In the genomic region with DNA sequence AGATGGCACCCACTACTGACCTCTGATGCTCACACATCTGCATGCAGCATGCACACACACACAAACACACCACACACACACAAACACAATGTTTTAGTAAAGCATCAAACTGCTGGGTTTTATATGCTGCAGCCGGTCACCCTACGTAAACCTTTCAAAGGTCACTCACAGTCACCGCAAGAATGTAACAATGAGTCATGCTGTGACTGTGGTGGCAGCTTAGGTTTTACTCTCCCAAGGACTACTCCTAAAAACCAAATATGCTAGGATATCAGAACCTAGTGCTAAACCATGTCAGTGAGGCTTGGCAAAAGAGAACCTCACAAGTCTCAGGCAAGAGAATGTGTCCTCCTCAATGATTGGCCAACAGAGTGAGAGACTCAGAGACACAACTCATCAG, we compare ENCODE assay signal across 24 mouse cellular contexts. TPM values are rescaled to one million over a fixed set of nuclear protein-coding genes. Genes with fewer than 3 reads are reported as not detected.
"Had no signal": no experiment of that assay in that cellular context is flagged by ENCODE, and none has a peak within 500 bp of the region (broad histone marks: within the 10 kb centered on the region; RNA-seq: fewer than 3 reads in every experiment).

No protein-coding gene starts in this region.

- DNase-seq: kidney, adult 9 months; kidney, postnatal 10 days; left cerebral cortex, postnatal 4 days; lung, adult 18-20 months; right cerebral cortex, postnatal 4 days; spleen, adult 18-20 months; thymus, adult 2 months; thymus, postnatal 25 days had no signal

RNA-seq across cellular contexts. Expression of a gene that starts 32.1 kb away (rescaled TPM):
- total RNA-seq: liver, adult 2 months; megakaryocyte-erythroid progenitor cell, adult 5-6 weeks had no signal
- polyA plus RNA-seq: liver, adult 2 months; liver, embryonic 14.5 days; neural tube, embryonic 15.5 days had no signal

RNA-seq across cellular contexts. Expression of a gene that starts 43.6 kb away (rescaled TPM):
- total RNA-seq: layer of hippocampus, adult 8-10 months; layer of hippocampus, postnatal 14 days; left cerebral cortex, adult 18-20 months; left cerebral cortex, postnatal 10 days; left cerebral cortex, postnatal 4 days; liver, adult 2 months; megakaryocyte-erythroid progenitor cell, adult 5-6 weeks; midbrain, postnatal 0 days had no signal
- polyA plus RNA-seq: large intestine, adult 2 months; limb, embryonic 13.5 days; liver, adult 2 months; liver, embryonic 14.5 days; lung, embryonic 16.5 days; midbrain, embryonic 12.5 days; midbrain, postnatal 0 days; neural tube, embryonic 11.5 days; neural tube, embryonic 15.5 days; stomach, embryonic 14.5 days; testis, adult 2 months; thymus, adult 2 months had no signal

RNA-seq across cellular contexts. Expression of a gene that starts 57.3 kb away (rescaled TPM):
- total RNA-seq: liver, adult 2 months; megakaryocyte-erythroid progenitor cell, adult 5-6 weeks had no signal
- polyA plus RNA-seq: liver, adult 2 months; liver, embryonic 14.5 days; stomach, embryonic 14.5 days had no signal
